Mouse (Mus musculus) heart, postnatal 14 days (tissue): ENCODE data around the gene Oxld1. TPM values are rescaled to one million over a fixed set of nuclear protein-coding genes. Genes with fewer than 3 reads are reported as not detected.
"Not testable (repeated sequence)": the region's sequence is repeated elsewhere in the genome, so short reads cannot be mapped to it uniquely, and the experiment has no call there.

Source experiments
- DNase-seq, 2 experiments: peaks; one replicate each; pipeline ENCODE4 v3.0.0; 2021 to 2022
- intact Hi-C: fragments of 180-260 bp; cut with DNase I; formaldehyde crosslinking; loops from one replicate; pipeline ENCODE4 v1.15.1; 2025
- total RNA-seq, 2 experiments: library from RNA; stranded (reverse); gene quantifications; 2 replicates each; pipeline ENCODE4 v1.2.3; 2021

Gene Oxld1
- total RNA-seq, 2 experiments from 2014 or later: 41.6 to 45.6 TPM

DNA sequence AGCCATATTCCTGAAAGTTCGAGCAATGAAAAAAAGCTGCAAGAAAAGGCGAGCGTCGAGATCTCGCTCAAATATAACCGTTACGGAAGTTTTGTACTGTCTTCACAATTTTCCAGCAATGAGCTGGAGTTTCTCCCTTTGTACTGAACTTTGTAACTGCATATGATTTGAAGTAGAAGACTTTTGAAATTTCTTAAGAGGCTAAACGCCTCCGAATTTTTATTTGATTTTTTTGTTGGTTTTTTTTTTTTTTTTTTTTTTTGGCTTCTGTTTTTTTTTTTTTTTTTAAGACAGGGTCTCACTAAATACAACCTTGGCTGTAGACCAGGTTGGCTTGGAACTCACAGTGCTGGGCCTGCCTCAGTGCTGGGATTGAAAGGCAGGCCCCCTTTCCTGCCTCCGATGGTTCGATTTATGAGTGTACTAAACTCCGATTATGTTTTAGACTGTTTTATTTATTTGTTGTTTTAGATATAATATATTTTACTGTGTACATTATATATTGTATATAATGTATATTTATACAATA, 19.9 kb downstream of the Oxld1 start:
- no peak for DNase-seq
- intact Hi-C loops: no loop called here

- intact Hi-C loops: no loop called here
- peak; percentile 91 to 96 for DNase-seq
Observed at GRCm38 (mm10) chr11:120437152-120437856, 20.6 kb downstream of the Oxld1 start, which contains the start of gene Nploc4. Gene Nploc4 (minus strand): TSS chr11:120437708.

- DNase-seq: no peak
- intact Hi-C loops: no loop called here
Observed at GRCm38 (mm10) chr11:120426727-120427126, 31.1 kb downstream of the Oxld1 start.

DNA sequence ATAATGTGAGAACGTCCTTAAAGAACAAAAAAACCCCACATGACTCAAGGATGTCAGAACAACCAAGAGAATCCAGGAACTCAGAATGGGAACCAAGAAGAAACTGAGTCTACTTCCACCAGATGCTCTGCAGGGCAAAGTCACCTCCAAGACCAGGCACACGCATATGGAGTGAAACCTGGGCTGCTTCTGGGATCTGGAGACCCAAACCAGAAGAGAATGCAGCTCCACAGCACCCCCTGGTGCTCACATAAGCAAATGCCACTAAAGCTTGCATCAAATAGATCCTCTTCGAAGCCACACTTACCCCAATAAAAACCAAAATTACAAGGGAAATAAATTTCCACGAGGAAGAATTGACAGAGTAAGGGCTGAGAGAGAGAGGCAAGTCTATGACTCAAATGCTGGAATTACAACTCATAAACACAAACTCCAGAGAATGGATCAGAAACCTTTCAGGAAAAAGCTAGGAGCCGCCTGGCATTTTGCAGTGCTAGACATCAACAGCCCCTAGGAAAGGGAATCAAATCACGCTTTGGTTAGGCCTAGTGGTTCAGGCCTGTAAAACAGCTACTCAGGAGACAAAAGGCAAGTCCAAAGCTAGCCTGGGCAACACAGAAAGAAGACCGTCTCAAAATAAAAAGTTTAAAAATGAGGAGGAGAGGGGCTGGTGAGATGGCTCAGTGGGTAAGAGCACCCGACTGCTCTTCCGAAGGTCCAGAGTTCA, 34.1 kb downstream of the Oxld1 start:
- peak; percentile 64 to 74 for DNase-seq
- intact Hi-C loops: loop anchor here (5.0 kb wide), 3 partner anchors 41 to 311 kb away; partner anchors contain the start of gene Fscn2

GRCm38 (mm10) chr11:120422651-120423568, 35.0 kb downstream of the Oxld1 start:
- DNase-seq: no peak
- intact Hi-C loops: loop anchor here (5.0 kb wide), 3 partner anchors 41 to 311 kb away; partner anchors contain the start of gene Fscn2

DNA sequence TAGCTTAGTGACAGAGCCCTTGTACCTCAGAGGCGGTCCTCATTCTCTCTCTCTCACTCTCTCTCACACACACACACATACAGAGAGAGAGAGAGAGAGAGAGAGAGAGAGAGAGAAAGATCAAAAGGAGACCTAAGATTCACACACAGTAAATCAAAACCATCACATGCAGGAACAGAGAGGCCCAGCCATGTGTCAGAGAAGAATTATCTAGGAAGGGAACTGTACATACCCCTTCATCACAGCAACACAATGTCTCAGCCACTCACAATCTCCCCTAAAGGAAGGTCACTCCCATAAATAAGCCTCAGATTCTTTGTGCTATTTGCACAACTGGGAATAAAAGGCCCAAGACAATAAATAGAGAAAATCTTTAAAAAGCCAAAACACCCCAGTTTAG, 39.3 kb downstream of the Oxld1 start:
- intact Hi-C loops: no loop called here
- no peak for DNase-seq

DNA sequence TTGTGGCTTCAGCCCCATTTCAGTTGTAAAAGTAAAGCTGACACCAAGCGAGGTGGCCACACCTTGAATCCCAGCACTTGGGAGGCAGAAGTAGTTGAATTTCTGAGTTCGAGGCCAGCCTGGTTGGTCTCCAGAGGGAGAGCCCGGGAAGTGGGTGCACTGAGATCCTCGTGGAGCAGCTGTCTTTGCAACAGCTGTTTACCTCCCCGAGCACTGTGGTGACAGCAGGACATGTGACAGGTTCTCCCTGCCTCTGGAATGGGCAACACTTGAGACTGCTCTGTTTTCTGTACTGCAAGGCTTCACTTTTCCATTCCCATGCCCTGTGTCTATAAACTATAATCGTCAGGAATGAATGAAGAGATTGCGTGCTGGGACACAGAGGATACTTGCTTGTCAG, 40.0 kb downstream of the Oxld1 start:
- DNase-seq: no peak
- intact Hi-C loops: no loop called here

DNA sequence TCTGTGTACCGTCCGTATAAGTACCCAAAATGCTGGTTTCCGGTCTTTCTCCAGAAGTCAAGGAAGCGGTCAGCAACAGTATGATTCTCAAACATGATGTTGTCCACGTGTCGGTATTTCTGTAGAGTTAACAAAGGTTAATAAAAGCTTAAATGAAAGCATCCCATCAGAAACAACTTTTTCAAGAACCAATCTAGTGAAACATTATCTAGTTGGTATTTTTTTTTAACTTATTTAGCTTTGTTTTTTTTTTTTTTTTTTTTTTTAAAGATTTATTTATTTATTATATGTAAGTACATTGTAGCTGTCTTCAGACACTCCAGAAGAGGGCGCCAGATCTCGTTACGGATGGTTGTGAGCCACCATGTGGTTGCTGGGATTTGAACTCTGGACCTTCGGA, 44.2 kb downstream of the Oxld1 start:
- intact Hi-C loops, DNase-seq: not testable (repeated sequence)

Other genes with a start within 250 kb of the Oxld1 start
- gene Bahcc1, start 225.1 kb downstream of the Oxld1 start, total RNA-seq: 10 to 100 TPM in 1 of 2 experiments, 1 to 10 TPM in 1; 7.8 to 10.0 TPM
- 100 to 1,000 TPM; 451 to 520 TPM for gene Actg1, start 109.5 kb downstream of the Oxld1 start, total RNA-seq
- gene Fscn2, start 96.5 kb downstream of the Oxld1 start, total RNA-seq: not detected
- 10 to 100 TPM; 19.0 to 19.6 TPM for gene Faap100, start 79.3 kb downstream of the Oxld1 start, total RNA-seq
- 10 to 100 TPM; 54.4 to 62.7 TPM for gene Nploc4, start 20.4 kb downstream of the Oxld1 start, total RNA-seq
- gene Tspan10, start 15.4 kb downstream of the Oxld1 start, total RNA-seq: 1 to 10 TPM in 1 of 2 experiments, under 1 TPM in 1; 0.98 to 2.5 TPM
- gene Pde6g, start 4.6 kb downstream of the Oxld1 start, total RNA-seq: under 1 TPM; 0.53 to 0.56 TPM
- 1 to 10 TPM; 5.9 to 9.4 TPM for gene Ccdc137, start within 50 bp of the Oxld1 start, total RNA-seq
- gene Arl16, start 9.5 kb upstream of the Oxld1 start, total RNA-seq: 10 to 100 TPM; 10.3 to 12.0 TPM
- gene Mrpl12, start 26.5 kb upstream of the Oxld1 start, total RNA-seq: 100 to 1,000 TPM; 222 to 244 TPM
- gene Slc25a10, start 33.8 kb upstream of the Oxld1 start, total RNA-seq: 10 to 100 TPM; 14.1 to 15.9 TPM
- 1 to 10 TPM; 1.7 to 2.4 TPM for gene Gcgr, start 72.6 kb upstream of the Oxld1 start, total RNA-seq
- gene Mcrip1, start 91.7 kb upstream of the Oxld1 start, total RNA-seq: 10 to 100 TPM; 53.5 to 58.1 TPM
- under 1 TPM in 1 of 2 experiments, not detected in 1; 0.39 TPM for gene Ppp1r27, start 93.1 kb upstream of the Oxld1 start, total RNA-seq
- 100 to 1,000 TPM; 238 to 247 TPM for gene P4hb, start 115.2 kb upstream of the Oxld1 start, total RNA-seq
- gene Arhgdia, start 123.6 kb upstream of the Oxld1 start, total RNA-seq: 100 to 1,000 TPM; 164 to 180 TPM
- 10 to 100 TPM; 57.8 to 59.9 TPM for gene Alyref, start 140.3 kb upstream of the Oxld1 start, total RNA-seq
- 10 to 100 TPM; 86.2 to 87.5 TPM for gene Anapc11, start 140.4 kb upstream of the Oxld1 start, total RNA-seq
- gene Npb, start 150.4 kb upstream of the Oxld1 start, total RNA-seq: not detected
- gene Pcyt2, start 159.9 kb upstream of the Oxld1 start, total RNA-seq: 10 to 100 TPM; 47.7 to 49.4 TPM
- 10 to 100 TPM; 10.8 to 12.3 TPM for gene Sirt7, start 167.2 kb upstream of the Oxld1 start, total RNA-seq
- 10 to 100 TPM; 33.7 to 41.0 TPM for gene Mafg, start 175.5 kb upstream of the Oxld1 start, total RNA-seq
- 1 to 10 TPM; 1.9 to 2.1 TPM for gene Pycr1, start 185.7 kb upstream of the Oxld1 start, total RNA-seq
- 10 to 100 TPM; 51.4 to 58.5 TPM for gene Myadml2, start 190.1 kb upstream of the Oxld1 start, total RNA-seq
- under 1 TPM in 1 of 2 experiments, not detected in 1; 0.27 TPM for gene Notum, start 203.1 kb upstream of the Oxld1 start, total RNA-seq
- 10 to 100 TPM; 35.0 to 37.9 TPM for gene Aspscr1, start 214.9 kb upstream of the Oxld1 start, total RNA-seq